In genomic region chr12:83160700-83161099, GRCm38 (mm10) we compare ENCODE assay signal across 17 mouse cellular contexts.
A peak's percentile ranks its signal among the peaks of the same experiment; 100 is the strongest.
DNase-seq lines count a peak whose midpoint lies in the region; ATAC-seq lines count a peak whose summit lies in the region.
"Had no signal": no experiment of that assay in that cellular context is flagged by ENCODE, and none has a peak within 500 bp of the region (broad histone marks: within the 10 kb centered on the region; RNA-seq: fewer than 3 reads in every experiment).

No protein-coding gene starts in this region.

- DNase-seq in cerebellum, adult 11 months: peak; percentile 65
- DNase-seq in brain, adult 2 months (ENCODE audit: low read depth, low spot score): peak; percentile 71
- DNase-seq in cerebellum, adult 9-10 months: peak; percentile 78
- DNase-seq in cerebellum, postnatal 25 days: peak; percentile 79 to 82
- no peak for DNase-seq in heart, adult 8-10 months (ENCODE audit: low spot score)
- no peak for DNase-seq in heart, postnatal 14 days
- DNase-seq: adrenal gland, adult 8-10 months; adrenal gland, postnatal 36 days; B cell, adult 2 months; gastrocnemius, postnatal 10 days; heart, adult 2 months; heart, postnatal 36 days; kidney, adult 18-20 months had no signal

- ATAC-seq in cerebellum, adult (ENCODE audit: insufficient number of reproducible peaks, low FRiP score, low TSS enrichment): no peak
- ATAC-seq: CD4-positive, CD25-positive, alpha-beta regulatory T cell, adult 4 months; forebrain, embryonic 16.5 days; intestine, embryonic 15.5 days had no signal

- intact Hi-C loops in heart, postnatal 14 days (cut with DNase I): no loop called here

Comparison
In these comparisons a context has a peak if more than half of its experiments do, and no peak if none do; other contexts are left out.
1. DNase-seq: peak in cerebellum, adult 11 months (single experiment), brain, adult 2 months (single experiment), cerebellum, adult 9-10 months (single experiment) and cerebellum, postnatal 25 days (2 of 2); none in heart, adult 8-10 months (single experiment) and heart, postnatal 14 days (0 of 2).